Mouse (Mus musculus) cerebellum, adult 2 months (tissue): ENCODE results near the gene Fgfr2.

Experiments used
- CTCF ChIP-seq: fragments of 200-500 bp; IDR thresholded peaks from 2 replicates; pipeline ENCODE4 v1.5.1; 2011; ENCODE audit warnings: low read depth, mild to moderate bottlenecking, control low read depth, low read length, moderate library complexity, borderline replicate concordance; ENCODE audit not compliant: insufficient read depth
- POLR2A ChIP-seq: fragments of 200-500 bp; IDR thresholded peaks from 2 replicates; pipeline ENCODE4 v1.6.1; 2011; ENCODE audit warnings: low read length, control low read depth, borderline replicate concordance; ENCODE audit not compliant: insufficient read depth

DNA sequence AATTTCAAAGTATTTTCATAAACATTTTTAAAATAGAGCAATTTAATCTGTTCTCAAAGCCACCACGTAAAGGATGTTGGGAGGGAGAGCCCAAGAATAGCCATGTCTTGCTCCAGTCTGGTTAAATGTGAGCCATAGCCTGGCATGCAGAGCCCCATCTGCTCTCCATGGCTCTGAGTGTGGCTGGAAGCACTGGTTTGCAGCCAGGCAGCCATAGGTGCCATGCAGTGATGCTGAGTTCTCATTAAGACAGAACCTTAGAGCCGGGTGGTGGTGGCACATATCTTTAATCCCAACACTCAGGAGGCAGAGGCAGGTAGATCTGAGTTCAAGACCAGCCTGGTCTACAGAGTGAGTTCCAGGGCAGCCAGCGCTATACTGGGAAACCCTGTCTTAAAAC lies 2822.5 kb downstream of the Fgfr2 start:
- TF ChIP-seq POLR2A (no peak), CTCF (no peak)
